Mouse (Mus musculus) E14TG2a.4 (cell line): ENCODE measurements around the gene Specc1.

Source experiments
- CTCF ChIP-seq: conservative IDR thresholded peaks from 2 replicates; pipeline ENCODE4 v1.5.1; 2014; ENCODE audit warnings: low read length
- NANOG ChIP-seq: IDR thresholded peaks from 2 replicates; pipeline ENCODE4 v1.6.1; 2014; ENCODE audit warnings: borderline replicate concordance, low read length, mixed read lengths
- POU5F1 ChIP-seq: IDR thresholded peaks from 2 replicates; pipeline ENCODE4 v1.6.1; 2014; ENCODE audit warnings: low read length, borderline replicate concordance

DNA sequence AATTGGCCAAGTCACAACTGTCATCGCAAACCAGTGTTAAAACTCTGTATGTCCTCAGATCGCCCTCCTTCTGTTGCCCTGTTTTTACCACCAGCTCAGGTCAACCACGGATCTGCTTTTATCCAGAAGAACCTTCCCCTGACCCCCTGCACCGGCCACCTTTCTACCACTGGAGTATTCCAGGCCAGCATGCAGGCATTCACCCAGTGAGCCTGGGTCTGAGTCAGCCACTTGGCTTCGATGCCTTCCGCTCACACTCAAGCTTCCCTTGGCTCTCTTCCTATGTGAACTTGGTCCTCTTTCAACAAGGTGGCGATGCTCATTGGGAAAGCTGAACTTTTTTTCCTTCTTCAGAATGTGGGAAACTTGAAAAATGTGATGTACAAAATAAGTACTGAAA lies 113.6 kb downstream of the Specc1 start:
- no peak for TF ChIP-seq POU5F1
- TF ChIP-seq CTCF = no peak
- TF ChIP-seq NANOG = no peak
